Mouse (Mus musculus): ENCODE measurements around the gene Pnmt. TPM values are rescaled to one million over a fixed set of nuclear protein-coding genes. Genes with fewer than 3 reads are reported as not detected.
A peak's percentile ranks its signal among the peaks of the same experiment; 100 is the strongest.

The Pnmt gene
- polyA plus RNA-seq, 1 experiment: not detected

GRCm38 (mm10) chr11:98346168-98346567 is 40.1 kb upstream of the Pnmt start:
- Histone ChIP-seq H3K9me3 (ENCODE audit: control insufficient read depth, low read length) (no peaks in the 10 kb centered on the region; the same call in 1 of the 2 replicates), H3K4me1 (ENCODE audit: control insufficient read depth) (peaks cover 7% of the 10 kb centered on the region), H3K4me3 (replicated peaks) (no peak overlapping the region), H3K36me3 (ENCODE audit: control insufficient read depth) (no peaks in the 10 kb centered on the region), H3K27me3 (ENCODE audit: control insufficient read depth) (peaks cover 90% of the 10 kb centered on the region)
- TF ChIP-seq GATA1 (IDR thresholded peaks at IDR 0.05; ENCODE audit: low read length): no peak
- TF ChIP-seq TAL1 (IDR thresholded peaks at IDR 0.05; ENCODE audit: low read length): no peak

GRCm38 (mm10) chr11:98347385-98348082 is 38.7 kb upstream of the Pnmt start:
- no peak for TF ChIP-seq TAL1 (IDR thresholded peaks at IDR 0.05; ENCODE audit: low read length)
- no peak for TF ChIP-seq GATA1 (IDR thresholded peaks at IDR 0.05; ENCODE audit: low read length)
- peaks cover 4% of the 10 kb centered on the region for H3K4me1 ChIP-seq (ENCODE audit: control insufficient read depth)
- no peak overlapping the region for H3K4me3 ChIP-seq (replicated peaks)
- H3K36me3 ChIP-seq (ENCODE audit: control insufficient read depth): no peaks in the 10 kb centered on the region
- no peaks in the 10 kb centered on the region; the same call in 1 of the 2 replicates for H3K9me3 ChIP-seq (ENCODE audit: control insufficient read depth, low read length)
- peaks cover 90% of the 10 kb centered on the region for H3K27me3 ChIP-seq (ENCODE audit: control insufficient read depth)

DNA sequence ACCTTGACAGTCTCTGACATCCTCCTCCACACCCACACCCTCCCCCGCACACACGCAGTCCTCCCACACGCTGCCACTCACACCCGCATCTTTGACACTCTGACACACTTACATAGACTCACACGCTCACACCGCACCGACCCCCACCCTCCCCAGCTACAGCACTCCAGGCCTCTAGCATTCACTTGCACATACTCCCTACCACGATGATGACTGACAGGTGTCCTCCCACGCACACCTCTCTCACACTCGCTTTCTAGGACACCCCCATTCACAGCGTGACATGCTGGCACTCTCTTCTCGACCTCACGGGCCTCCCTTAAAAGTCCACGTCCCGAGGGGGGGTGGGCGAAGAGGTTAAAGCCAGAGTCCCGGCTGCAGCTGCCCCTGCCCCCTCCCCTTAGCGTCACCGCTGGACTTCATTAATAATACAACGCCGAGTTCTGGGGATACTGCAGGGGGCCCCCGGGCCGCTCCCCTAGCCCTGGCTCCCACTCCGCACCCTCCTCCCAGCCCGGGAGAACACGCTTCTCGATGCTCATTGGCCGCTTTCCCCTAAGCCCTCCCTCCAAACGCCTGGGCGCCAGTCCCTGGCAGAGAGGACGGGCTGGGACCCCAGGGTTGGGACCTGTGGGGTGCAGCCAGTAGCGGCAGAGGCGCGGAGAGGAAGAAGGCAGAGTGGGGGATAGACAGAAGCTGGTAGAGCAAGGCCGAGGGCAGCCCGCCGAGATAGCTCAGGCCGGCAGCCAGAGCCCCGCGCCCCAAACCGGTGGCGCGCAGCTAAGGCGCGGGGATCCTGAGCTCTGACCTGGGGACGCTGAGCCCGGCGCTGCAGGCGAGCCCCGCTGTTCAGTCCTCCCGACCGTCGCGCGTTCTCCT is 37.9 kb upstream of the Pnmt start, which contains the start of gene Ppp1r1b:
Ppp1r1b (plus strand) TSS at position 322 of the 879 bp plus-strand sequence.
- TF ChIP-seq TAL1 (IDR thresholded peaks at IDR 0.05; ENCODE audit: low read length): no peak
- no peak for TF ChIP-seq GATA1 (IDR thresholded peaks at IDR 0.05; ENCODE audit: low read length)
- no peaks in the 10 kb centered on the region for H3K4me1 ChIP-seq (ENCODE audit: control insufficient read depth)
- H3K4me3 ChIP-seq (replicated peaks): no peak within 1 kb of the TSS
- H3K9me3 ChIP-seq (ENCODE audit: control insufficient read depth, low read length): no peaks in the 10 kb centered on the region; the same call in 1 of the 2 replicates
- peaks cover 93% of the 10 kb centered on the region for H3K27me3 ChIP-seq (ENCODE audit: control insufficient read depth)
- no peaks in the 10 kb centered on the region for H3K36me3 ChIP-seq (ENCODE audit: control insufficient read depth)

DNA sequence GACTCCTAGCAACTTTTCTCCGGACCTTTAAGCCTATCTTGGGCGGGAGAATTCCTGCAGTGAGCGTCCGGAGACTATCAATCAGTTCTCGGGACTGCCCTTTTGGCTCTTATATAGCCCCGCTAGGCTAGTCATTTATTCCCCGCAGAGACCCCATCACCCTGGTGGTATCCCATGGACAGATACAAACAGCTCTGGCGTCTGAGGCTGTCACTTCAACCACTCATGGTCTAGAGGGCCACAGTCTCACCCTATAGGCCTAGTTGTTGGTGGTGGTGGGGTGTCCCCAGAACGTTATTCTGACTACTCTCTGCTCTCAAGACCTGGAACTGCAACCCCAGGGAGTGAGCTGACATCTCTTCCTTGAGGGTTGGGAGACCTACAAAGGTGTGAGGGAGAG is 36.9 kb upstream of the Pnmt start:
- no peak overlapping the region for H3K4me3 ChIP-seq (replicated peaks)
- H3K9me3 ChIP-seq (ENCODE audit: control insufficient read depth, low read length): no peaks in the 10 kb centered on the region; the same call in 1 of the 2 replicates
- H3K27me3 ChIP-seq (ENCODE audit: control insufficient read depth): peaks cover 96% of the 10 kb centered on the region
- H3K4me1 ChIP-seq (ENCODE audit: control insufficient read depth): no peaks in the 10 kb centered on the region
- TF ChIP-seq TAL1 (IDR thresholded peaks at IDR 0.05; ENCODE audit: low read length) (no peak), GATA1 (IDR thresholded peaks at IDR 0.05; ENCODE audit: low read length) (no peak)
- no peaks in the 10 kb centered on the region for H3K36me3 ChIP-seq (ENCODE audit: control insufficient read depth)

GRCm38 (mm10) chr11:98352272-98352990 is 33.8 kb upstream of the Pnmt start:
- Histone ChIP-seq H3K27me3 (ENCODE audit: control insufficient read depth) (peaks cover 74% of the 10 kb centered on the region), H3K4me1 (ENCODE audit: control insufficient read depth) (peaks cover 16% of the 10 kb centered on the region), H3K4me3 (replicated peaks) (no peak overlapping the region), H3K36me3 (ENCODE audit: control insufficient read depth) (no peaks in the 10 kb centered on the region), H3K9me3 (ENCODE audit: control insufficient read depth, low read length) (no peaks in the 10 kb centered on the region; the same call in 1 of the 2 replicates)
- TF ChIP-seq TAL1 (IDR thresholded peaks at IDR 0.05; ENCODE audit: low read length) (no peak), GATA1 (IDR thresholded peaks at IDR 0.05; ENCODE audit: low read length) (no peak)

GRCm38 (mm10) chr11:98353651-98354211 is 32.5 kb upstream of the Pnmt start:
- H3K36me3 ChIP-seq (ENCODE audit: control insufficient read depth): no peaks in the 10 kb centered on the region
- H3K9me3 ChIP-seq (ENCODE audit: control insufficient read depth, low read length): no peaks in the 10 kb centered on the region; the same call in 1 of the 2 replicates
- TF ChIP-seq GATA1 (IDR thresholded peaks at IDR 0.05; ENCODE audit: low read length): no peak
- TF ChIP-seq TAL1 (IDR thresholded peaks at IDR 0.05; ENCODE audit: low read length): no peak
- peaks cover 25% of the 10 kb centered on the region for H3K4me1 ChIP-seq (ENCODE audit: control insufficient read depth)
- no peak overlapping the region for H3K4me3 ChIP-seq (replicated peaks)
- H3K27me3 ChIP-seq (ENCODE audit: control insufficient read depth): peaks cover 61% of the 10 kb centered on the region

- H3K27me3 ChIP-seq (ENCODE audit: control insufficient read depth): peaks cover 54% of the 10 kb centered on the region
- H3K36me3 ChIP-seq (ENCODE audit: control insufficient read depth): no peaks in the 10 kb centered on the region
- H3K9me3 ChIP-seq (ENCODE audit: control insufficient read depth, low read length): no peaks in the 10 kb centered on the region
- no peak overlapping the region for H3K4me3 ChIP-seq (replicated peaks)
- peaks cover 32% of the 10 kb centered on the region for H3K4me1 ChIP-seq (ENCODE audit: control insufficient read depth)
- no peak for TF ChIP-seq TAL1 (IDR thresholded peaks at IDR 0.05; ENCODE audit: low read length)
- no peak for TF ChIP-seq GATA1 (IDR thresholded peaks at IDR 0.05; ENCODE audit: low read length)
Observed at GRCm38 (mm10) chr11:98354445-98354844, 31.8 kb upstream of the Pnmt start.

DNA sequence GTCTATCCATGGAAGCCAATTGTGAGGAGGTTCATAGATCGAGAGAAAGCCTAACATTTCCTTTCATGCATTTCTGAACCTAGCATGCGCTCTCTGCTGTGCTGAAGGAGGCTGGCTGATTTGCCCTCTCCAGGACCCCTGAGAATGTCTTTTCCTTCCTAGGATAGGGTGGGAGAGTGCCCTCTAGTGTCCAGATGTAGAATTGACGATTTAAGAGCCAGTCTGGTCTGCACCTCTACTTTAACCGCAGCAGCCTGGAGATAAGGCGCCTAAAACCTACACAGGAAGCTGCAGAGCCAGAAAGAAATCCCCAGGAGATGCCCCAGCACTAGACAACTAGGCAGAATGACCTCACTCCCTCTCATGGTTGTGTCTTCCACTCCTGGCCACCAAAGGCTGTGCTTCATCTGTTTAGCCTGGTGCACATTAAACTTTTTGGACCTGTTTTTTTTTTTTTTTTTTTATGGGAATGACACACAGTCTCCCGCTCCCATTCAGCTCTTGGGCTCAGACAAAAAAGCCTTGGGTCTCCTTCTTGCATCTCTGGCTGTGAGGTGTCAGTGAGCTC is 30.4 kb upstream of the Pnmt start:
- Histone ChIP-seq H3K4me3 (replicated peaks) (no peak overlapping the region), H3K27me3 (ENCODE audit: control insufficient read depth) (peaks cover 40% of the 10 kb centered on the region)
- TF ChIP-seq GATA1 (IDR thresholded peaks at IDR 0.05; ENCODE audit: low read length) (peak; percentile 52), TAL1 (IDR thresholded peaks at IDR 0.05; ENCODE audit: low read length) (no peak)

More for the DNA sequence above, 30.4 kb upstream of the Pnmt start:
- Histone ChIP-seq H3K9me3 (ENCODE audit: control insufficient read depth, low read length) (no peaks in the 10 kb centered on the region), H3K36me3 (ENCODE audit: control insufficient read depth) (no peaks in the 10 kb centered on the region), H3K4me1 (ENCODE audit: control insufficient read depth) (peaks cover 42% of the 10 kb centered on the region)
